Comparison of ENCODE assay signal across 8 mouse cellular contexts in the genomic region with DNA sequence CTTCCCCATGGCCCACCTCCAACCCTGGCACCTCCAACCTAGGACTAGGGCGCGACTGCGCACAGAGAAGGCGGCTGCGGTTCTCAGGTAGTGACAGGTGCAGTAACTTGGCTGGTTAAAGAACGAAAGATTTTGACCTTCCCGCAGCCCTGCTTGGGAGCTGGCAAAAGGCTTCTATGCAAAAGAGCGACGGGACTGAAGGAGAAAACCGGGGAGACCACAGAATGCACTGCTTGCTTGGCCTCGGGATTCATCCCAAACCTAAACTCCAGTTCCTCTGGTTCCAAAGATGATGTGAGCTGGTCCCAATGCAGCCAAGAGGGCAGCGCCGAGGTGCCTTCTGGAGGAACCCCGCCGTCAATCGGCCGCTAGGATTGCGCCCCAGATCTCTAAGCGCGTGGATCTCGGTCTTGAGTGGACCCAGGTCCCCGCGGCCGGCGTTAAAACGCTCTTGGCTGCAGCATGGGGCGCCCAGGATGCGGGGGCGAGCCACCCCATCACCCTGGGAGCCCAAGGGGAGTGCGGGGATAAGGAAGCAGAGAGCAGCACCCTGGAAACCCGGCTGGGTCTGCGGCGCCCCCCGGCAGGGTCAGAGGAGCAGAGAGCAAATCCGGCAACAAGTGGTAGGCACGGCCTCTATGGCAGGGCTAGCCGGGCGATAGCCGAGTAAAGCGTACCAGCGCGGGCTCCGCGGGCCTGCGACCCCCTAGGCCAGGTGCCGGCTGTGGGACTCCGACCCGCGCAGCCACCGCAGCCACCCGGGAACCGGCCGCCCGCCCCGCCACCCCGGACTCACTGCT. TPM values are rescaled to one million over a fixed set of nuclear protein-coding genes. Genes with fewer than 3 reads are reported as not detected.
DNase-seq lines count a peak whose midpoint lies in the region; ATAC-seq and TF ChIP-seq lines count a peak whose summit lies in the region.

No protein-coding gene starts in this region.

- peaks cover 11% of the 10 kb centered on the region for H3K4me1 ChIP-seq in bone marrow macrophage, adult 2 months (ENCODE audit: control insufficient read depth, insufficient read depth, low read length)
- H3K4me1 ChIP-seq in embryonic fibroblast, embryonic 13.5 days (ENCODE audit: control insufficient read depth, insufficient read depth, low read length) = peaks cover 4% of the 10 kb centered on the region
- H3K4me1 ChIP-seq in hindbrain, embryonic 13.5 days (replicated peaks) = peaks cover 26% of the 10 kb centered on the region
- peaks cover 10% of the 10 kb centered on the region for H3K4me1 ChIP-seq in liver, embryonic 11.5 days (replicated peaks; ENCODE audit: control insufficient read depth, insufficient read depth, low read length)

- peak overlapping the region; percentile 91 for H3K4me3 ChIP-seq in bone marrow macrophage, adult 2 months (ENCODE audit: insufficient read depth, low read length)
- H3K4me3 ChIP-seq in embryonic fibroblast, embryonic 13.5 days (ENCODE audit: insufficient read depth, low read length) = peak overlapping the region; percentile 85
- H3K4me3 ChIP-seq in hindbrain, embryonic 13.5 days = peak overlapping the region; percentile 84
- H3K4me3 ChIP-seq in liver, embryonic 11.5 days (ENCODE audit: low read depth, low read length) = peak overlapping the region; percentile 93

- peak; percentile 39 for DNase-seq in retina, embryonic 14.5 days (ENCODE audit: low spot score)
- DNase-seq in retina, postnatal 1 day = no peak
- no peak for DNase-seq in liver, embryonic 11.5 days (ENCODE audit: low spot score)
- peak; percentile 61 for DNase-seq in naive thymus-derived CD4-positive, alpha-beta T cell, adult 2 months (ENCODE audit: low read depth)
- no peak for DNase-seq in urinary bladder, postnatal 4 days (ENCODE audit: low spot score in 2 of 2)

- H3K36me3 ChIP-seq in hindbrain, embryonic 13.5 days = peaks cover 16% of the 10 kb centered on the region
- peaks cover 3% of the 10 kb centered on the region; the same call in 1 of the 2 replicates for H3K36me3 ChIP-seq in liver, embryonic 11.5 days (ENCODE audit: control insufficient read depth, insufficient read depth, low read length)

- TF ChIP-seq POLR2A in bone marrow macrophage, adult 2 months (IDR thresholded peaks at IDR 0.05; ENCODE audit: borderline replicate concordance, low read depth, low read length) = no peak
- TF ChIP-seq POLR2A in embryonic fibroblast, embryonic 13.5 days (IDR thresholded peaks at IDR 0.05; ENCODE audit: low read depth, low read length) = no peak

- no peaks in the 10 kb centered on the region for H3K9me3 ChIP-seq in hindbrain, embryonic 13.5 days
- no peaks in the 10 kb centered on the region for H3K9me3 ChIP-seq in liver, embryonic 11.5 days (ENCODE audit: control insufficient read depth, low read length)

- H3K4me2 ChIP-seq in hindbrain, embryonic 13.5 days = peak overlapping the region; percentile 97
- peak overlapping the region; percentile 98 for H3K4me2 ChIP-seq in liver, embryonic 11.5 days

- TF ChIP-seq CTCF in bone marrow macrophage, adult 2 months (IDR thresholded peaks at IDR 0.05; ENCODE audit: low read depth, low read length) = no peak
- no peak for TF ChIP-seq CTCF in embryonic fibroblast, embryonic 13.5 days (IDR thresholded peaks at IDR 0.05; ENCODE audit: borderline replicate concordance, insufficient read depth, low read length)

- peak; percentile 82 for ATAC-seq in hindbrain, embryonic 13.5 days (ENCODE audit: low FRiP score)
- peak; percentile 59 for ATAC-seq in liver, embryonic 11.5 days (replicated peaks; ENCODE audit: low FRiP score)

- 2% methylated on average over 56 of the region's 56 CpGs for WGBS in hindbrain, embryonic 13.5 days
- WGBS in liver, embryonic 11.5 days = 4% methylated on average over 56 of the region's 56 CpGs

- no peaks in the 10 kb centered on the region for H3K27me3 ChIP-seq in hindbrain, embryonic 13.5 days
- no peaks in the 10 kb centered on the region for H3K27me3 ChIP-seq in liver, embryonic 11.5 days (replicated peaks; ENCODE audit: control insufficient read depth, insufficient read depth, low read length)

- no peak overlapping the region for H3K27ac ChIP-seq in bone marrow macrophage, adult 2 months (ENCODE audit: insufficient read depth, low read depth, low read length)
- no peak overlapping the region for H3K27ac ChIP-seq in embryonic fibroblast, embryonic 13.5 days (ENCODE audit: insufficient read depth, low read length)
- H3K27ac ChIP-seq in hindbrain, embryonic 13.5 days = peak overlapping the region; percentile 79
- no peak overlapping the region; the same call in 1 of the 2 replicates for H3K27ac ChIP-seq in liver, embryonic 11.5 days (ENCODE audit: low read depth, low read length)

- peak overlapping the region; percentile 88 for H3K9ac ChIP-seq in hindbrain, embryonic 13.5 days
- peak overlapping the region; percentile 85 for H3K9ac ChIP-seq in liver, embryonic 11.5 days (ENCODE audit: low read depth, low read length)

RNA-seq across cellular contexts. Expression of gene Mia3, which starts 0.6 kb away (rescaled TPM):
- 127 and 149 TPM in 2 replicates for polyA plus RNA-seq in bone marrow macrophage, adult 2 months (2012; ENCODE audit: insufficient read depth, insufficient read length, missing spikeins)
- 314 and 343 TPM in 2 replicates for polyA plus RNA-seq in embryonic fibroblast, embryonic 13.5 days (2011; ENCODE audit: insufficient read length, low read depth, missing spikeins)
- 97.3 and 105 TPM in 2 replicates for polyA plus RNA-seq in hindbrain, embryonic 13.5 days (2015; fragmentation: Nextera tagmentation; extraction: Ambion mirVana)
- polyA plus RNA-seq in liver, embryonic 11.5 days (2014; fragmentation: Nextera tagmentation; extraction: Ambion mirVana) = 72.8 and 85.5 TPM in 2 replicates

RNA-seq across cellular contexts. Expression of gene Taf1a, which starts 20.0 kb away (rescaled TPM):
- 8.1 TPM in 2 replicates for polyA plus RNA-seq in bone marrow macrophage, adult 2 months (2012; ENCODE audit: insufficient read depth, insufficient read length, missing spikeins)
- 11.3 and 19.6 TPM in 2 replicates for polyA plus RNA-seq in embryonic fibroblast, embryonic 13.5 days (2011; ENCODE audit: insufficient read length, low read depth, missing spikeins)
- polyA plus RNA-seq in hindbrain, embryonic 13.5 days (2015; fragmentation: Nextera tagmentation; extraction: Ambion mirVana) = 16.3 and 17.4 TPM in 2 replicates
- 12.4 and 13.9 TPM in 2 replicates for polyA plus RNA-seq in liver, embryonic 11.5 days (2014; fragmentation: Nextera tagmentation; extraction: Ambion mirVana)

RNA-seq across cellular contexts. Expression of gene Hhipl2, which starts 49.2 kb away (rescaled TPM):
- polyA plus RNA-seq in bone marrow macrophage, adult 2 months (2012; ENCODE audit: insufficient read depth, insufficient read length, missing spikeins) = not detected in 2 replicates
- polyA plus RNA-seq in embryonic fibroblast, embryonic 13.5 days (2011; ENCODE audit: insufficient read length, low read depth, missing spikeins) = 0.40 TPM in 1 of 2 replicates, not detected in the other
- 0.25 and 0.94 TPM in 2 replicates for polyA plus RNA-seq in hindbrain, embryonic 13.5 days (2015; fragmentation: Nextera tagmentation; extraction: Ambion mirVana)
- polyA plus RNA-seq in liver, embryonic 11.5 days (2014; fragmentation: Nextera tagmentation; extraction: Ambion mirVana) = 0.08 and 0.10 TPM in 2 replicates

Comparison
In these comparisons a context has a peak if more than half of its experiments do, and no peak if none do; other contexts are left out.
1. DNase-seq: peak in retina, embryonic 14.5 days (single experiment) and naive thymus-derived CD4-positive, alpha-beta T cell, adult 2 months (single experiment); none in retina, postnatal 1 day (single experiment), liver, embryonic 11.5 days (single experiment) and urinary bladder, postnatal 4 days (0 of 2).
2. Peak in every context shown above with its lines, with median percentiles within 50 percentile points of each other: H3K4me3 ChIP-seq.